Mouse (Mus musculus): Measurements from ENCODE around the gene Golph3l. TPM values are rescaled to one million over a fixed set of nuclear protein-coding genes. Genes with fewer than 3 reads are reported as not detected.
"Not testable (repeated sequence)": the region's sequence is repeated elsewhere in the genome, so short reads cannot be mapped to it uniquely, and the experiment has no call there.

Gene Golph3l
- 33.4 and 35.9 TPM in 2 replicates for polyA plus RNA-seq (2015; fragmentation: Nextera tagmentation; extraction: Ambion mirVana)

GRCm38 (mm10) chr3:95588604-95589086, at the start of gene Golph3l:
TSS of gene Golph3l (plus strand) at chr3:95588934.
- DNase-seq (ENCODE audit: low spot score): peak; percentile 97

DNA sequence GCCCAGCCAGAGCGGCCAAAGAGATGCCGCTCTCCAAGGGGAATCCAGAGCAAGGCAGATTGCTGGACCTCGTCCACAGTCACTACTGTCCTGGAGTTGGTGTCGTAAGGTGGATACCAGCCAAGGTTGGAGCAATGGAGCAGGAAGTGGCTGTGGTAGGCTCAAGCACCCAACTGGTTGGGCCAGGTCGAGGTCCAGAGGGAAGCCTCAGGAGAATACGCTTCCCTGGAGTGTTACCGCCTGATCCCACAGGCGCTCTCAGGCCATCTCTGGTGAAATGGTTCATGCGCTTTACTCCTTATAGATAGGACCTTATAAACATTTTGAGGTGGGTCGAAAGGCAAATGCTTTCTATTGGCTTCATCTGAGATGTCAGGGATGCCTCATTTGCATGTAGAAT, 49.8 kb upstream of the Golph3l start:
- no peak for DNase-seq (ENCODE audit: low spot score)

DNA sequence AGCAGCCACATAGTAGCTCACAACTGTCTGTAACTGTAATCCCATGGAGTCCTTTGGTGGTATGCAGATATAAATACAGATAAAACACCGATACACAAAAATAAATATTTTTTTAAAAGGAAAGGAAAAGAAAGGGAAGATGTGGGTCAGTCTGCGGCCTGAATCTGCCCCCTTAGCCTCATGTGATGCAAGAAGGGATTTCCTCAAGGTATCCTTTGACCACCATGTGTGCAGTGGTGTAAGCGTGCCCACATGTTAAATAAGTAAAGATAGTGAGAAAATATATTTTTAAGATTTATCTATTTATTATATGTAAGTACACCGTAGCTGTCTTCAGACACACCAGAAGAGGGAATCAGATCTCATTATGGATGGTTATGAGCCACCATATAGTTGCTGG, 48.9 kb upstream of the Golph3l start:
- DNase-seq (ENCODE audit: low spot score): no peak

DNA sequence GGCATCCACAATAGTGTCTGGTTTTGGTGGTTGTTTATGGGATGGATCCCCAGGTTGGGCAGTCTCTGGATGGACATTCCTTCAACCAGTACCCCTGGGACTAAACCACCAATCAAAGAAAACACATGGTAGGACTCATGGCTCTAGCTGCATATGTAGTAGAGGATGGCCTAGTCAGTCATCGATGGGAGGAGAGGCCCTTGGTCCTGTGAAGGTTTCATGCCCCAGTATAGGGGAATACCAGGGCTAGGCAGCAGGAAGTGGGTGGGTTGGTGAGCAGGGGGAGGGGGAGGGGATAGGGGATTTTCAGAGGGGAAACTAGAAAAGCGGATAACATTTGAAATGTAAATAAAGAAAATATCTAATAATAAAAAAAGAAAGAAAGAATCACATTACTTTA, 47.5 kb upstream of the Golph3l start:
- not testable (repeated sequence) for DNase-seq (ENCODE audit: low spot score)

GRCm38 (mm10) chr3:95542171-95542570, 46.6 kb upstream of the Golph3l start:
- no peak for DNase-seq (ENCODE audit: low spot score)

- no peak for DNase-seq (ENCODE audit: low spot score)
These were observed 45.8 kb upstream of the Golph3l start for GRCm38 (mm10) chr3:95542981-95543380.

- DNase-seq (ENCODE audit: low spot score): no peak
These were observed 38.6 kb upstream of the Golph3l start for GRCm38 (mm10) chr3:95550176-95550575.

DNA sequence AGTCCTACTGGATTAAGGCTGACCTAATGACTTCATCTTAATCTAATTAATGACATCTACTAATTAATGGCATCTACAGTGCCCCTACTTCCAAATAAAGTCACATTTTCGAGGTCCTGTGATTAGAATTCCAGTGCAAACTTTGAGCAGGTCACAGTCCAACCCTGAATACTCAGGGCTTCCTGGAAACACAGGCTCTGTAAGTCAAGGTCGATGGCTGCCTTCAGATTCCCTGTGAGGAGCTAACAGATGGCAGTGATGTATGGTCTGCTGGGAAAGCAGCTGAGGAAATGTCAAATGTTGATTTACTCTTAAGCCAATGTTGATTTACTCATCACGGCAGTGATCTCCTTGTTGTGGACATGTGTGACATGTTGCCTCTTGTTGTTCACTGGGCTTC, 34.7 kb upstream of the Golph3l start:
- no peak for DNase-seq (ENCODE audit: low spot score)

GRCm38 (mm10) chr3:95559437-95559836, 29.3 kb upstream of the Golph3l start, which contains the start of gene Hormad1:
TSS of gene Hormad1 (plus strand) at chr3:95559677.
- no peak for DNase-seq (ENCODE audit: low spot score)

- DNase-seq (ENCODE audit: low spot score): no peak
These were observed 28.0 kb upstream of the Golph3l start for GRCm38 (mm10) chr3:95560738-95561137.

GRCm38 (mm10) chr3:95561826-95562225, 26.9 kb upstream of the Golph3l start:
- DNase-seq (ENCODE audit: low spot score): no peak

GRCm38 (mm10) chr3:95569585-95569984, 19.1 kb upstream of the Golph3l start:
- no peak for DNase-seq (ENCODE audit: low spot score)

GRCm38 (mm10) chr3:95587754-95588603, 755 bp upstream of the Golph3l start:
- no peak for DNase-seq (ENCODE audit: low spot score)

GRCm38 (mm10) chr3:95598734-95599133, 10.0 kb downstream of the Golph3l start:
- no peak for DNase-seq (ENCODE audit: low spot score)

DNA sequence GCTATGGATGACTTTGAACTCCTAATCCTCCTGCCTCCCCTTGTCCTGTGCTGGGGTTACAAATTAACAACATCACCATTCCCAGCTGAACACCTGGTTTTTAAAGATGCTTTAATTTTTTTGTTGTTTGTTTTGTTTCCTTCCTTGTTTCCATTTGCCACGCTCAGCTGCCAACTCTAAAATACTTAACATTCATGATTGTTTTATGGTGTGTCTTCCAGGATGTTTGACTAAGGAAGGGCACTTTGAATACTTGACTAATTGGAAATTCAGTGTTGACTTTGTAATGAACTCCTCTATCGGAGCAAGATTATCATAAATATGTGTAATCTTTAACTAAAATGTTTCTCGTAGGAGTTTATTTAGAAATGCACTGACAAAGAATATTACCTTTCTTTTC, 12.6 kb downstream of the Golph3l start:
- no peak for DNase-seq (ENCODE audit: low spot score)

DNA sequence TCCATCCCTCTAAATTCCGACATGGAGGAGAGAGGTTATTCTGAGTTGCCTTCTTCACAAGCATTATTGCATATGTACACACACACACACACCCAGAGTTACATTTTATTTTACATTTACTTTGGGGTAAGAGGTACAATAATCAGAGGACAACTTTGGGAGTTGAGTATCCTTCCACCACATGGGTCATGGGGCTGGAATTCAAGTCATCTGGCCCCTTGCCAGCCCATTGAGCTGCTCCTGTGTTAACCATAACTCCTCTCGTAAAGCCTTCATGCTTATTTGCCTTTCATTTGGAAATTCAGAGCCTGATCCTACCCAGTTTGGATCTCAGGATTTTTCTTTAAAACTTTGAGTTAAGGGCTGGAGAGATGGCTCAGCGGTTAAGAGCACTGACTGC, 17.4 kb downstream of the Golph3l start:
- DNase-seq (ENCODE audit: low spot score): no peak

- DNase-seq (ENCODE audit: low spot score): no peak
These were observed 20.5 kb downstream of the Golph3l start for GRCm38 (mm10) chr3:95609195-95609594.

- DNase-seq (ENCODE audit: low spot score): no peak
These were observed 25.3 kb downstream of the Golph3l start for GRCm38 (mm10) chr3:95613996-95614395.

GRCm38 (mm10) chr3:95618511-95618910, 29.8 kb downstream of the Golph3l start:
- no peak for DNase-seq (ENCODE audit: low spot score)

DNA sequence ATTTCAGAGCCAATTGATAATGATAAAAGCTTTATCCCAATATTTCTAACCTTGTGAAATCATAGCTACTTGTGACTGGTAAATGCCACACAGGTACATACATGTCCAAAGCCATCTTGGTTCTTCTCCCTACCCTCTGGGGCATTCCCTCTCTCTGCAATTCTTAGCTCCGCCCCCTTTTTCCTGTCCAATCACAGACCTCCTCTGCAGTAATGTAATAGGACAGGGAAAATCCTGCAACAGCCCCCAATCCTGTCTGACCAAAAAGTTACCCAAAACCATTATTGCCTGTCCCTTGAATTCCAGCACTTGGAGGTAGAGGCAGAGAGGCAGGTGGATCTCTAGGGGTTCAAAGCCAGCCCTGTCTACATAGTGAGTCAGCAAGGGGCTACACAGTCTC, 32.5 kb downstream of the Golph3l start:
- DNase-seq (ENCODE audit: low spot score): no peak

DNA sequence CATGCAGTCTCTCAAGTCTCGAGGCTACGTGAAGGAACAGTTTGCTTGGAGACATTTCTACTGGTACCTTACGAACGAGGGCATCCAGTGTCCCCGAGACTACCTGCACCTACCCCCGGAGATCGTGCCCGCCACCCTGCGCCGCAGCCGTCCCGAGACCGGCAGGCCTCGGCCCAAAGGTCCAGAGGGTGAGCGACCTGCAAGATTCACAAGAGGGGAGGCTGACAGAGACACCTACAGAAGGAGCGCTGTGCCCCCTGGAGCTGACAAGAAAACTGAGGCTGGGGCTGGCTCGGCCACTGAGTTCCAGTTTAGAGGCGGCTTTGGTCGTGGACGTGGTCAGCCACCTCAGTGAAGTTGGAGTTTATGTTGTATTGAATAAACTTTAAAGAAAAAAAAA, 33.7 kb downstream of the Golph3l start:
- not testable (repeated sequence) for DNase-seq (ENCODE audit: low spot score)

GRCm38 (mm10) chr3:95623551-95623950, 34.8 kb downstream of the Golph3l start:
- no peak for DNase-seq (ENCODE audit: low spot score)

DNA sequence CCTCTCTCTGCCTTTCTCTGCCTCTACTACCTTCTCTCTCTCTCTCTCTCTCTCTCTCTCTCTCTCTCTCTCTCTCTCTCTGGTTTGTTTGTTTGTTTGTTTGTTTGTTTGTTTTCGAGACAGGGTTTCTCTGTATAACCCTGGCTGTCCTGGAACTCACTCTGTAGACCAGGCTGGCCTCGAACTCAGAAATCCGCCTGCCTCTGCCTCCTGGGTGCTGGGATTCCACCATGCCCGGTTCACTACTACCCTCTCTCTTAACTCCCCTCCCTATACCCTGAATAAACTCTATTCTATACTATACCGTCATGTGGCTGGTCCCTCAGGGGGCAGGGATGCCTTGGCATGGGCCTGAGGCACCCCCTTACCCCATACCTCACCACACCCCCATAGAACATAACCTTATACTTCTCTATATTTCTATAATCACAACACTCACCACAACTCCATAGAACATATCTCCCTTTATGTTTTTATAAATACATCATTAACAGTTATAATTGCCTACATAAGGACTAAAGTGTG, 35.3 kb downstream of the Golph3l start:
- DNase-seq (ENCODE audit: low spot score): not testable (repeated sequence)

Measured in thymus, postnatal 0 days (tissue).